9 mouse cellular contexts compared by ENCODE assay signal in genomic region chr9:115306202-115306601, GRCm38 (mm10). TPM values are rescaled to one million over a fixed set of nuclear protein-coding genes. Genes with fewer than 3 reads are reported as not detected.
DNase-seq lines count a peak whose midpoint lies in the region; ATAC-seq lines count a peak whose summit lies in the region.
"Had no signal": no experiment of that assay in that cellular context is flagged by ENCODE, and none has a peak within 500 bp of the region (broad histone marks: within the 10 kb centered on the region; RNA-seq: fewer than 3 reads in every experiment).

No protein-coding gene starts in this region.

- peak overlapping the region; percentile 44; the same call in 1 of the 2 replicates for H3K9ac ChIP-seq in intestine, embryonic 16.5 days (ENCODE audit: low read depth, low read length)
- H3K9ac ChIP-seq in midbrain, embryonic 12.5 days (replicated peaks), result no peak overlapping the region

- no peaks in the 10 kb centered on the region for H3K27me3 ChIP-seq in forebrain, embryonic 10.5 days (ENCODE audit: poor library complexity, severe bottlenecking)
- H3K27me3 ChIP-seq in intestine, embryonic 16.5 days (replicated peaks; ENCODE audit: control insufficient read depth, insufficient read depth, low read length), result no peaks in the 10 kb centered on the region
- H3K27me3 ChIP-seq in midbrain, embryonic 12.5 days, result no peaks in the 10 kb centered on the region

- peak; percentile 21 for DNase-seq in gastrocnemius, postnatal 14 days
- DNase-seq in gastrocnemius, postnatal 36 days, result no peak
- no peak for DNase-seq in forebrain, embryonic 10.5 days (ENCODE audit: extremely low spot score, low spot score)
- DNase-seq in thymus, postnatal 10 days (ENCODE audit: low spot score in 2 of 2), result no peak
- DNase-seq in thymus, postnatal 25 days, result no peak
- DNase-seq in left cerebral cortex, adult 9 months (ENCODE audit: low spot score in 2 of 2), result no peak

- peaks cover 9% of the 10 kb centered on the region for H3K36me3 ChIP-seq in forebrain, embryonic 10.5 days (replicated peaks)
- no peaks in the 10 kb centered on the region for H3K36me3 ChIP-seq in intestine, embryonic 16.5 days (ENCODE audit: control insufficient read depth, insufficient read depth, low read length)
- H3K36me3 ChIP-seq in midbrain, embryonic 12.5 days, result no peaks in the 10 kb centered on the region

- H3K9me3 ChIP-seq in forebrain, embryonic 10.5 days, result no peaks in the 10 kb centered on the region
- H3K9me3 ChIP-seq in intestine, embryonic 16.5 days (ENCODE audit: control insufficient read depth, low read length), result no peaks in the 10 kb centered on the region
- H3K9me3 ChIP-seq in midbrain, embryonic 12.5 days, result no peaks in the 10 kb centered on the region
- H3K9me3 ChIP-seq: G1E had no signal

- H3K4me2 ChIP-seq in intestine, embryonic 16.5 days (ENCODE audit: low read depth, low read length), result peak overlapping the region; percentile 58
- peak overlapping the region; percentile 56 for H3K4me2 ChIP-seq in midbrain, embryonic 12.5 days (replicated peaks)

- intact Hi-C loops in gastrocnemius, postnatal 14 days (cut with DNase I; ENCODE audit: low total_unique reads), result no loop called here
- intact Hi-C loops in gastrocnemius, postnatal 36 days (cut with DNase I), result no loop called here

- peaks cover 69% of the 10 kb centered on the region for H3K4me1 ChIP-seq in forebrain, embryonic 10.5 days
- H3K4me1 ChIP-seq in intestine, embryonic 16.5 days (ENCODE audit: control insufficient read depth, insufficient read depth, low read length), result peaks cover 33% of the 10 kb centered on the region
- peaks cover 52% of the 10 kb centered on the region for H3K4me1 ChIP-seq in midbrain, embryonic 12.5 days

- WGBS in forebrain, embryonic 10.5 days, result 45% methylated on average over 6 of the region's 6 CpGs
- WGBS in intestine, embryonic 16.5 days, result 12% methylated on average over 6 of the region's 6 CpGs
- WGBS in midbrain, embryonic 12.5 days, result 54% methylated on average over 6 of the region's 6 CpGs

- H3K27ac ChIP-seq in forebrain, embryonic 10.5 days, result no peak overlapping the region
- no peak overlapping the region for H3K27ac ChIP-seq in intestine, embryonic 16.5 days (ENCODE audit: low read length)
- H3K27ac ChIP-seq in midbrain, embryonic 12.5 days (replicated peaks), result no peak overlapping the region

- no peak for ATAC-seq in intestine, embryonic 16.5 days
- ATAC-seq in midbrain, embryonic 12.5 days (ENCODE audit: low FRiP score, low read depth), result no peak

- H3K4me3 ChIP-seq in forebrain, embryonic 10.5 days, result peak overlapping the region; percentile 99
- H3K4me3 ChIP-seq in intestine, embryonic 16.5 days (ENCODE audit: low read length), result peak overlapping the region; percentile 39
- H3K4me3 ChIP-seq in midbrain, embryonic 12.5 days, result peak overlapping the region; percentile 13

RNA-seq across cellular contexts. Expression of gene Stt3b, which starts 4.0 kb away (rescaled TPM):
- 10 to 100 TPM; 56.6 to 61.0 TPM for total RNA-seq in gastrocnemius, postnatal 14 days (2021)
- total RNA-seq in gastrocnemius, postnatal 36 days (2021), result 10 to 100 TPM; 67.9 to 78.6 TPM
- 85.5 and 86.8 TPM in 2 replicates for polyA plus RNA-seq in forebrain, embryonic 10.5 days (2016; fragmentation: Nextera tagmentation; extraction: Ambion mirVana)
- polyA plus RNA-seq in intestine, embryonic 16.5 days (2015; fragmentation: Nextera tagmentation; extraction: Ambion mirVana), result 108 and 127 TPM in 2 replicates
- polyA plus RNA-seq in midbrain, embryonic 12.5 days (2016; fragmentation: Nextera tagmentation; extraction: Ambion mirVana), result 104 and 110 TPM in 2 replicates

Comparison
In these comparisons a context has a peak if more than half of its experiments do, and no peak if none do; other contexts are left out.
1. H3K4me3 ChIP-seq: peak in every context shown above with its lines; median percentile 99 in forebrain, embryonic 10.5 days; 39 in intestine, embryonic 16.5 days; 13 in midbrain, embryonic 12.5 days.